Mouse (Mus musculus) liver, embryonic 11.5 days (tissue): ENCODE measurements around the gene Eif5a. TPM values are rescaled to one million over a fixed set of nuclear protein-coding genes. Genes with fewer than 3 reads are reported as not detected.
"Not testable (repeated sequence)": the region's sequence is repeated elsewhere in the genome, so short reads cannot be mapped to it uniquely, and the experiment has no call there.

Source experiments
- ATAC-seq: fragments of 200-750 bp; cut with Nextera tagmentation; replicated peaks from 2 replicates; pipeline ENCODE4 v1.8.0; 2017; ENCODE audit warnings: moderate number of reproducible peaks, mild to moderate bottlenecking, moderate TSS enrichment, moderate library complexity; ENCODE audit not compliant: low FRiP score
- DNase-seq: peaks from one replicate; pipeline ENCODE4 v3.0.0-alpha.2; 2017; ENCODE audit warnings: low spot score
- H3K27ac ChIP-seq: fragments of 300-500 bp; sonication (generic); 2 replicates; pipeline ENCODE4 v1.5.1; 2014; ENCODE audit warnings: mild to moderate bottlenecking, low read depth, low read length, control low read depth
- H3K27me3 ChIP-seq: fragments of 300-500 bp; sonication (generic); replicated peaks from 2 replicates; pipeline ENCODE4 v1.6.1; 2014; ENCODE audit warnings: low read length, mixed read lengths; ENCODE audit not compliant: control insufficient read depth, insufficient read depth
- H3K36me3 ChIP-seq: fragments of 300-500 bp; sonication (generic); 2 replicates; pipeline ENCODE4 v1.6.1; 2014; ENCODE audit warnings: mild to moderate bottlenecking, low read length, moderate library complexity, mixed read lengths; ENCODE audit not compliant: control insufficient read depth, insufficient read depth
- H3K4me1 ChIP-seq: fragments of 300-500 bp; sonication (generic); replicated peaks from 2 replicates; pipeline ENCODE4 v1.6.1; 2014; ENCODE audit warnings: low read length, mixed read lengths; ENCODE audit not compliant: control insufficient read depth, insufficient read depth
- H3K4me2 ChIP-seq: fragments of 300-500 bp; sonication (generic); 2 replicates; pipeline ENCODE4 v1.6.1; 2014; ENCODE audit warnings: mild to moderate bottlenecking, control low read depth, moderate library complexity
- H3K4me3 ChIP-seq: fragments of 300-500 bp; sonication (generic); 2 replicates; pipeline ENCODE4 v1.5.1; 2014; ENCODE audit warnings: low read depth, low read length, control low read depth
- H3K9ac ChIP-seq: fragments of 300-500 bp; sonication (generic); 2 replicates; pipeline ENCODE4 v1.6.1; 2014; ENCODE audit warnings: low read depth, low read length, control low read depth
- H3K9me3 ChIP-seq: fragments of 300-500 bp; sonication (generic); 2 replicates; pipeline ENCODE4 v1.6.1; 2016; ENCODE audit warnings: low read length, inconsistent platforms, mixed read lengths; ENCODE audit not compliant: control insufficient read depth
- WGBS: fragments of 180-500 bp; shearing (Covaris S2); extraction: QIAGEN DNeasy Blood & Tissue Kit; methylation state at CpG from one replicate; pipeline ENCODE4 v1.1.7; 2014; 5-methylcytosine and 5-hydroxymethylcytosine counted together
- polyA plus RNA-seq: library from polyadenylated mRNA; unstranded; fragments of >200 nt; fragmentation: Nextera tagmentation; extraction: Ambion mirVana; gene quantifications from 2 replicates; pipeline ENCODE4 v1.2.1, GENCODE M21; 2014

Eif5a gene
- polyA plus RNA-seq, 1 experiment from 2014 or later, result 2,995 TPM

GRCm38 (mm10) chr11:69920266-69921031 lies 1.3 kb downstream of the Eif5a start:
- Histone ChIP-seq H3K9ac (peak overlapping the region; percentile 100), H3K4me2 (peak overlapping the region; percentile 96), H3K36me3 (peaks cover 36% of the 10 kb centered on the region), H3K4me3 (peak overlapping the region; percentile 92), H3K9me3 (no peaks in the 10 kb centered on the region), H3K27ac (peak overlapping the region; percentile 98), H3K27me3 (no peaks in the 10 kb centered on the region), H3K4me1 (peaks cover 43% of the 10 kb centered on the region)
- ATAC-seq (peak; percentile 1), DNase-seq (peak; percentile 72)
- 1% methylated on average over 63 of the region's 65 CpGs for WGBS

GRCm38 (mm10) chr11:69919661-69920265 lies 2.0 kb downstream of the Eif5a start:
- peaks cover 40% of the 10 kb centered on the region for H3K36me3 ChIP-seq
- WGBS, result under 1% methylated on average over 17 of the region's 17 CpGs
- ATAC-seq (peak; percentile 39), DNase-seq (peak; percentile 79)
- no peaks in the 10 kb centered on the region for H3K27me3 ChIP-seq
- peak overlapping the region; percentile 98 for H3K27ac ChIP-seq
- H3K9me3 ChIP-seq, result no peaks in the 10 kb centered on the region
- H3K4me3 ChIP-seq, result peak overlapping the region; percentile 92
- H3K4me1 ChIP-seq, result peaks cover 50% of the 10 kb centered on the region
- H3K4me2 ChIP-seq, result peak overlapping the region; percentile 96
- H3K9ac ChIP-seq, result peak overlapping the region; percentile 100

- 65% methylated on average over 9 of the region's 9 CpGs for WGBS
- peaks cover 51% of the 10 kb centered on the region for H3K4me1 ChIP-seq
- no peak for ATAC-seq
- no peaks in the 10 kb centered on the region for H3K9me3 ChIP-seq
- H3K36me3 ChIP-seq, result peaks cover 40% of the 10 kb centered on the region
- peak overlapping the region; percentile 98 for H3K27ac ChIP-seq
- no peak for DNase-seq
- H3K27me3 ChIP-seq, result no peaks in the 10 kb centered on the region
- peak overlapping the region; percentile 92 for H3K4me3 ChIP-seq
- peak overlapping the region; percentile 100 for H3K9ac ChIP-seq
- peak overlapping the region; percentile 96 for H3K4me2 ChIP-seq
Measured at GRCm38 (mm10) chr11:69919053-69919452, 2.7 kb downstream of the Eif5a start.

GRCm38 (mm10) chr11:69918118-69918517 lies 3.6 kb downstream of the Eif5a start:
- peak overlapping the region; percentile 92; the same call in 1 of the 2 replicates for H3K4me3 ChIP-seq
- peaks cover 40% of the 10 kb centered on the region for H3K36me3 ChIP-seq
- H3K4me2 ChIP-seq, result peak overlapping the region; percentile 96
- no peak for DNase-seq
- no peaks in the 10 kb centered on the region for H3K9me3 ChIP-seq
- no peak for ATAC-seq
- peaks cover 51% of the 10 kb centered on the region for H3K4me1 ChIP-seq
- H3K27ac ChIP-seq, result peak overlapping the region; percentile 42; the same call in 1 of the 2 replicates
- 75% methylated on average over 5 of the region's 5 CpGs for WGBS
- H3K9ac ChIP-seq, result no peak overlapping the region
- no peaks in the 10 kb centered on the region for H3K27me3 ChIP-seq

GRCm38 (mm10) chr11:69917379-69917948 lies 4.3 kb downstream of the Eif5a start:
- Histone ChIP-seq H3K36me3 (peaks cover 40% of the 10 kb centered on the region), H3K27ac (peak overlapping the region; percentile 96), H3K9ac (no peak overlapping the region; the same call in 1 of the 2 replicates), H3K9me3 (no peaks in the 10 kb centered on the region), H3K4me2 (peak overlapping the region; percentile 96), H3K4me3 (peak overlapping the region; percentile 10), H3K27me3 (no peaks in the 10 kb centered on the region), H3K4me1 (peaks cover 44% of the 10 kb centered on the region)
- WGBS, result 76% methylated on average over 8 of the region's 8 CpGs
- ATAC-seq (no peak), DNase-seq (no peak)

- DNase-seq, H3K27me3 ChIP-seq, H3K9me3 ChIP-seq, H3K9ac ChIP-seq, ATAC-seq: not testable (repeated sequence)
- H3K27ac ChIP-seq, result peak overlapping the region; percentile 96
- H3K36me3 ChIP-seq, result peaks cover 44% of the 10 kb centered on the region
- 37% methylated on average over 7 of the region's 7 CpGs for WGBS
- peaks cover 43% of the 10 kb centered on the region for H3K4me1 ChIP-seq
- H3K4me2 ChIP-seq, result peak overlapping the region; percentile 96
- H3K4me3 ChIP-seq, result peak overlapping the region; percentile 94
Measured at GRCm38 (mm10) chr11:69916652-69917378, 4.9 kb downstream of the Eif5a start.

- H3K4me3 ChIP-seq, result peak overlapping the region; percentile 94
- peak overlapping the region; percentile 96 for H3K27ac ChIP-seq
- peak overlapping the region; percentile 90 for H3K9ac ChIP-seq
- H3K27me3 ChIP-seq, result no peaks in the 10 kb centered on the region
- peaks cover 43% of the 10 kb centered on the region for H3K4me1 ChIP-seq
- WGBS, result 29% methylated on average over 5 of the region's 5 CpGs
- DNase-seq (peak; percentile 61), ATAC-seq (peak; percentile 64)
- H3K9me3 ChIP-seq, result no peaks in the 10 kb centered on the region
- H3K4me2 ChIP-seq, result peak overlapping the region; percentile 96
- peaks cover 52% of the 10 kb centered on the region for H3K36me3 ChIP-seq
Measured at GRCm38 (mm10) chr11:69915667-69916627, 5.8 kb downstream of the Eif5a start.
